Mouse (Mus musculus) adrenal gland (tissue): Measurements from ENCODE around the gene Olfr435.
"Not testable (repeated sequence)": the region's sequence is repeated elsewhere in the genome, so short reads cannot be mapped to it uniquely, and the experiment has no call there.

Source experiments
- intact Hi-C: fragments of 180-260 bp; cut with DNase I; formaldehyde crosslinking; loops from one replicate; pipeline ENCODE4 v1.15.1; 2025
- long read RNA-seq, 2 experiments: library from polyadenylated mRNA; unstranded; transcript quantifications; one replicate each; pipeline ENCODE4 v2.0.0; 2020; ENCODE audit warnings: borderline replicate concordance in 1 of 2; ENCODE audit not compliant: insufficient replicate concordance in 1 of 2

The Olfr435 gene
- long read RNA-seq, experiment 1, result 0 reads
- long read RNA-seq, experiment 2, result 0 reads

GRCm38 (mm10) chr6:43196781-43197180 lies at the start of gene Olfr435:
Gene Olfr435, plus strand, starts transcription at chr6:43197146.
- intact Hi-C loops, result no loop called here

GRCm38 (mm10) chr6:43159502-43159901 lies 37.4 kb upstream of the Olfr435 start:
- intact Hi-C loops, result no loop called here

GRCm38 (mm10) chr6:43162982-43163381 lies 34.0 kb upstream of the Olfr435 start, which contains the start of gene Olfr437:
Gene Olfr437, plus strand, starts transcription at chr6:43163282.
- intact Hi-C loops, result no loop called here

GRCm38 (mm10) chr6:43167246-43167645 lies 29.7 kb upstream of the Olfr435 start:
- intact Hi-C loops, result no loop called here

GRCm38 (mm10) chr6:43171840-43172239 lies 25.1 kb upstream of the Olfr435 start, which contains the start of gene Olfr13:
Gene Olfr13, plus strand, starts transcription at chr6:43172140.
- intact Hi-C loops, result no loop called here

GRCm38 (mm10) chr6:43178129-43178528 lies 18.8 kb upstream of the Olfr435 start:
- intact Hi-C loops, result no loop called here

GRCm38 (mm10) chr6:43178584-43179501 lies 18.1 kb upstream of the Olfr435 start:
- intact Hi-C loops, result no loop called here

- intact Hi-C loops, result no loop called here
Measured at GRCm38 (mm10) chr6:43190986-43191385, 6.0 kb upstream of the Olfr435 start.

- intact Hi-C loops, result no loop called here
Measured at GRCm38 (mm10) chr6:43198094-43198493, 1.1 kb downstream of the Olfr435 start.

GRCm38 (mm10) chr6:43202786-43203185 lies 5.8 kb downstream of the Olfr435 start:
- intact Hi-C loops, result no loop called here

GRCm38 (mm10) chr6:43205355-43205754 lies 8.4 kb downstream of the Olfr435 start:
- intact Hi-C loops, result no loop called here

- intact Hi-C loops, result not testable (repeated sequence)
Measured at GRCm38 (mm10) chr6:43212873-43213272, 15.9 kb downstream of the Olfr435 start, which contains the start of gene Olfr434. Gene Olfr434, plus strand, starts transcription at chr6:43213021.

GRCm38 (mm10) chr6:43231255-43231654 lies 34.3 kb downstream of the Olfr435 start, which contains the start of gene Olfr47:
Gene Olfr47, plus strand, starts transcription at chr6:43231529.
- intact Hi-C loops, result not testable (repeated sequence)

GRCm38 (mm10) chr6:43242061-43242460 lies 45.1 kb downstream of the Olfr435 start:
- intact Hi-C loops, result no loop called here

GRCm38 (mm10) chr6:43247396-43247795 lies 50.5 kb downstream of the Olfr435 start:
- intact Hi-C loops, result no loop called here

GRCm38 (mm10) chr6:43252994-43253393 lies 56.0 kb downstream of the Olfr435 start:
- intact Hi-C loops, result no loop called here
